Mouse (Mus musculus) embryonic fibroblast, embryonic 13.5 days (primary cell): ENCODE data around the gene Col5a1. TPM values are rescaled to one million over a fixed set of nuclear protein-coding genes. Genes with fewer than 3 reads are reported as not detected.

Source experiments
- H3K27ac ChIP-seq: 2 replicates; pipeline ENCODE4 v1.5.1; 2012; ENCODE audit warnings: low read length, control low read depth, inconsistent platforms; ENCODE audit not compliant: insufficient read depth
- H3K4me1 ChIP-seq: 2 replicates; pipeline ENCODE4 v1.6.1; 2011; ENCODE audit warnings: low read length; ENCODE audit not compliant: control insufficient read depth, insufficient read depth
- H3K4me3 ChIP-seq: 2 replicates; pipeline ENCODE4 v1.5.1; 2011; ENCODE audit warnings: mild to moderate bottlenecking, control low read depth, low read length; ENCODE audit not compliant: insufficient read depth
- CTCF ChIP-seq: IDR thresholded peaks from 2 replicates; pipeline ENCODE4 v1.5.1; 2011; ENCODE audit warnings: mild to moderate bottlenecking, control low read depth, low read length, moderate library complexity, borderline replicate concordance; ENCODE audit not compliant: insufficient read depth
- POLR2A ChIP-seq: IDR thresholded peaks from 2 replicates; pipeline ENCODE4 v1.6.1; 2011; ENCODE audit warnings: low read depth, mild to moderate bottlenecking, control low read depth, low read length, moderate library complexity
- polyA plus RNA-seq: library from polyadenylated mRNA; stranded (reverse); fragments of >200 nt; gene quantifications from 2 replicates; pipeline ENCODE4 v1.2.4, GENCODE M21; 2011; ENCODE audit warnings: low read depth; ENCODE audit not compliant: missing spikeins, insufficient read length

The Col5a1 gene
- polyA plus RNA-seq, 1 experiment, result 997 TPM

DNA sequence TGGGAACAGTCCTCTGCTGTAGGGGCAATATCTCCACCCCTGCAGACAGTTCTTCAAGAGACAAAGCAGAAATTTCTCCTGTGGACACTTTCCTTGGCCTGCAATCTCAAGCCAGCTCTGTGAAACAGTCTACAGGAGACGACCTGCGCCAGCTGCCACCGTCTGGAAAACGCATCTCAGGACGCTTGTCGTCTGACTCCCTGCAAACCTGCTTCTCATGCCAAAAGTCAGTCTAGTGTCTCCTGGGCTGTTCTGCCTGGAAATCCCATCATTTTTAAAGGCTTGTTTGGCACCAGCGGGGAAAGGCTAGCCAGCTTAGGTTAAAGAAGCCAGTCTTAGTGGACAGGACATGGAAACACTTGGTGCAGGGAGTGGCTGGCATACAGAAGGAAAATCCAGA is 2.9 kb upstream of the Col5a1 start:
- TF ChIP-seq POLR2A (no peak), CTCF (no peak)
- no peak overlapping the region for H3K27ac ChIP-seq
- no peak overlapping the region for H3K4me3 ChIP-seq
- H3K4me1 ChIP-seq, result peaks cover 7% of the 10 kb centered on the region

DNA sequence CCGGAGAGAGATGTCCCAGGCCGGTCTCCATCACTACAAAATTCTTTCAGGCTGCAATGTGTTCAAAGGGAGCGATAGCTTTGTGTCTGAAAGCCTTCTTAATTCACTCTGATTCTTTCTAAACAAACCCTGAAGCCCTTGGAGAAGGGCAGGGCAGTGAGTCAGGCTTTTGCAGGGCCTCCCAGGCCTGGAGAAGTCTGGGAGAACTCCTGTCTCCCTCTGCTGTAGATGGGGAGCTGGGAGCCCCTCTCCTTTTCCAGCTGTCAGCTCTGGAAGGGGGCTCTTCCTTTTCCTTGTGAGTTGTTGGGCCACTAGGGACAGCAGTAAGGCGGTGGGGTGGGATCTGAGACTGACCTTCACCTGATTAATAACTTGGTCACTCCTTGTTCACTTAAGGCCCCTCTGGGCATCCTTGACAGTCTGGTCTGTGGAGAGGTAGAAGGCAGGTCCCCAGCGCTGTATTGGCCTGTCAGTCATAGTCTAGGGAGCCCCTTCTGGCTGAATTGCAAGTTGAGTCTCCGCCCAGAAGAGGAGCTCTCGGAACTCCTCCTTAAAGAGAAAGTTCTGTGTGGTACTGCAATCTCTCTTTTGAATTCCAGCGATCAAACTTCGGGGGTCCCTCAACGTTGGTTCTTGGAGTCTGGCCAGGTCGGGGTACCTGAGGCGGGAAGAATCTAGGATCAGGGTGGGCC is 623 bp upstream of the Col5a1 start:
- peak overlapping the region; percentile 95 for H3K27ac ChIP-seq
- peaks cover 8% of the 10 kb centered on the region for H3K4me1 ChIP-seq
- TF ChIP-seq CTCF, result no peak
- TF ChIP-seq POLR2A, result peak; percentile 64
- H3K4me3 ChIP-seq, result peak overlapping the region; percentile 54

DNA sequence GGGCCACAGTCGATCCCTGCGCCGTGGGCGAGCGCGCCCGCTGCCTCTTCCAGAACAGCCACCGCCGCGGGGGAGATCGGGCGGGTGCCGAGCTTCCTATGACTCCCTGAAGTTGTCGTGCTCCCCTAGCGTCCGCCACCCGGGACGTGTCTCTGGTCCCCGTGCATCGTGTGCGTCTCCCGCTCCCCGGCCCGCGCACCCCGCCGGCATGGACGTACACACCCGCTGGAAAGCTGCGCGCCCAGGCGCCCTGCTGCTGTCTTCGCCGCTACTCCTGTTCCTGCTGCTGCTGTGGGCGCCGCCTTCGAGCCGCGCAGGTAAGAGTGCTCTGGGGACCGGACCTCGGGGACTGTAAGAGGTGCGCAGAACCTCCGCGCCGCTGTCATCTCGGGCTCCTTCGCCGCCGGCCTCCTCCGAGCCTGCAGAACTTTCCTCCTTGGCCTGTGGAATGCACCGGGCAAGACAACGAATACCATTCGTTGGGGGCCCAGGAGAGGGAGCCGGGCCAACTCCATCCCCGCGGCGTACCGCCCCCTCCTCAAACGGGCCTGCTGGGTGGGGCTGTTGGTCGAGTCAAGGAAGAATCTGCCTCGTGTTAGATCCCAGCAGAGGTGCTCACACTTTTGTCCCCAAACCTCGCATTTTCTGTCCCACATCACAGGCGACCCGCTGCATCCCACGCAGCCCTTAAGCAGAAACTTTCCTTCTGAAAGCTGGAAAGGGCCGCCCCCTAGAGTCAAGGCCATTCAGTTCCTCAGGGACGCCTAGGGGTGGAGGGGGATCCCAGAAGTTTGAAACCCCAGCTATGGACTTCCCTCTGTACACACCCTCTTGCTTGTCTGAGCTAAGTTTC is 609 bp downstream of the Col5a1 start:
- H3K4me3 ChIP-seq, result peak overlapping the region; percentile 85
- peak overlapping the region; percentile 93 for H3K27ac ChIP-seq
- TF ChIP-seq CTCF (0 out of 2 replicates have a peak, but pooled peaks have one; percentile 2), POLR2A (peak; percentile 33)
- peaks cover 18% of the 10 kb centered on the region for H3K4me1 ChIP-seq

DNA sequence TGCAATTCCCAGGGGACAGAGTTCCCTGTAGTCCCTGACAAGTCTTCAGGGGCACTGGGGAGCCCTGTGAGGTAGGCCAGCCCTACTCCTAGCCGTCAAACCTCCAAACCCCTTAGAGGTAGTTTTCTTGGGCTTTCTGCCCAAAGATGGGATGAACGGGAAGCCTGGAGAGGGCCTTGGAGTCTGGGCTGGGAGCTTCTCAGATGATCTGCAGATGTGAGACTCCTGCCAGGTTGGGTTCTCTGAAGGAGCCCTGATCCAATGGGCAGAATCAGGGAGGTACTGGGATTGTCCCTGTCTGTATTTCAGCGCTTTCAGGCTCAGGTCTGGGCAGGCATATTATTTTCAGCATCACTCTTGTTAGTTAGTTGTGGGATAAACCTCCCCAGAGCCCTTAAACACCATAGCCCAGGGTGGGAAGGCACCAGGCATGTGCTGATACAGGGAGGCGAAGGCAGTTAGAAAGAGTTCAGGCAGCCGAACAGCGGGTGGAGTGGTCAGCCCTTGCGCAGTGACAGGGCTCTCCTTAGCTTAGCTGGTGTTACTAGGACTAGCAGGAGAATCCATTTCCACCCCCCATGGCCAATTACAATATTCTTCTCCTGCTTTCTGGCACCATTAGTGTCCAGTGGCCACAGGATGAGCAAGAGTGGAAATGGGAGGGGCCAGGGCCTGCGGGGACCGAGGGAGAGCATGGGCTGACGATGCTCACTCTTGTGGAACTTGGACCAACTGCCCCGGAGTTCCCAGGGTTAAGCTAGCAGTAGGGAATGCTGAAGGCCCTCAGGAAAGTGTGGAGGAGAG is 1.4 kb downstream of the Col5a1 start:
- Histone ChIP-seq H3K27ac (peak overlapping the region; percentile 93), H3K4me3 (peak overlapping the region; percentile 85), H3K4me1 (peaks cover 18% of the 10 kb centered on the region)
- TF ChIP-seq POLR2A (peak; percentile 54), CTCF (no peak)

DNA sequence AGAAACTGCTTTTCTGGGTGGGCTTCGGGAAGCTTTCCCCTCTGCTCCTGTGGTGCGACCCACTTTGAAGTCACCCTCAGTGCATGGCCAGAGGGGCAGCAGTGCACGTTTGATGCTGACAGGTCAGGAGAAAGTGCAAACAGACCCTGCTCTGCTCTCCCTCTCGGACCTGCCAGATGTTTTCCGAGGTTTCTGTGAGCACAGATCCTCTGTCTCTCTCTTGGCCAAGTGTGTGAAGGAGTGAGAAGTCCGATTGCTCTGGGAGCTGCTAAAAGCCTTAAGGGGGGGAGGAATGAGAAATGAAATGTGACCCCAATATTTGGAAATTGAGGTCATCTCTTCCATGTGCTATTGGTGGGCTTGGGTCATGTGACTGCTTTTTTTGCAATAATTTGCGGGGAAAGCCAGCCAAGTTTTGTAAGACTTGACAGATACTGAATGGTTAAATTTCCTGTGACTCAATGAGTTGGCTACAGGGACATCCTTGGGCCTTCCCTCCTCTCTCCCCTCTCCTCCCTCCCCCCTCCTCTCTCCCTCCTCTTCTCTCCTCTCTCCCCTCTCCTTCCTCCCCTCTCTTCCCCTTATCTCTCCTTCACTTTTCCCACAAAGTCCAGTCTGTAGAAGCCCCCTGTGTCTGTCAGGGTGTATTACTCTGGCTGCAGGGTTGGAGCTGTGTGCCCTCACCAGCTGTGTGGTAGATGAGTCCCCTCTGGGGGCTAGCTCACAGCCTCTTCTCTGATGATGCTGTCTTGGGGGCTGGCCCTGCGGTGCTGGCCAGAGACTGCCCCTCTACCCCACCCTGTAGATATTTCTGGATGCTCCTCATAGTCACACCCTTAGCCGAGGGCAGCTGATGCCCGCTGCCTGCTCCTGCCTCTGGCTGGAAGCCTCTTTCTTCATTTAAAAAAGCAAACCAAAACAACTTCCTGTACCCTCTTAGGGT is 2.6 kb downstream of the Col5a1 start:
- Histone ChIP-seq H3K4me3 (peak overlapping the region; percentile 85), H3K4me1 (peaks cover 22% of the 10 kb centered on the region), H3K27ac (peak overlapping the region; percentile 93)
- no peak for TF ChIP-seq CTCF
- peak; percentile 80 for TF ChIP-seq POLR2A

DNA sequence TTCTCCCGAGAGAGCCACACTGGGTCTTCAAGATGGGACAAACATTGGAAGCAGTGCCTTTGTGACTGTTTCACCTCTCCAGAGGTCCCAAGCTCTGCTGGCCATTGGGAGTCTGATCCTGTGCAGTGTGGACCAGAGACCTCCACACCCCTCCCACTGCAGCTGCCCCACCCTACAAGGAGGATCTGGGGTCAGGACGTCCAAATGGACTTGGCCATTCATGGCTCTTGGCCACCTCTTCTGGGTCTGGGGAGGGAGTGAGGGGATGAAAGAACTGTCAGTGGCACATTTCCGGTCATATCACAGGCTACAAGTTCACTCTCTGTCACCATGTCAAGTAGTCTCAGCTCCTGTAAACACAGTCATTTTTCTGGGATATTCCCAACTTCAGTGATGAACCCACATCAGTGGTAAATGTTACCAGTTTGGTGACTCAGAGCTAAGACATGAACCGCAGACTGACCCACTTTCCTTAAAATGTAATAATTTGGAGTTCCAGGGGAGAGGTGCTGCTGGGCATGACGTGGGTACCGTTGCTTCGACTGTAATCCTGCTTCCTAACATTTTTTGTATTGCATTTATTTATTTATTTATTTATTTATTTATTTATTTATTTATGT is 5.8 kb downstream of the Col5a1 start:
- peaks cover 41% of the 10 kb centered on the region for H3K4me1 ChIP-seq
- no peak overlapping the region for H3K27ac ChIP-seq
- no peak for TF ChIP-seq POLR2A
- no peak for TF ChIP-seq CTCF
- no peak overlapping the region for H3K4me3 ChIP-seq

DNA sequence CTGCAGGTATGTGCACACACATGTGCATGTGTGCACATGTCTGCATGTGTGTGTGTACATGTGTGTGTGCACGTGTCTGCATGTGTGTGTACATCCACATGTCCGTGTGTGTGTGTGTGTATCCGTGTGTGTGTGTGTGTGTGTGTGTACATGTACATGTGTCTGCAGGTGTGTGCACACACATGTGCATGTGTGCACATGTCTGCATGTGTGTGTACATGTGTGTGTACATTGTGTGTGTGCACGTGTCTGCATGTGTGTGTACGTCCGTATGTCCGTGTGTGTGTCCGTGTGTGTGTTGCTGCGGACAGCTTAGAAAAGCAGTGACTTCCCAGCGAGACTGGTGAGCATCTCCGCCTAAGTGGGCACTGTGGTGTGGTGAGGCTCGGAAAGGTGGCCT is 6.8 kb downstream of the Col5a1 start:
- Histone ChIP-seq H3K4me3 (no peak overlapping the region), H3K4me1 (peaks cover 41% of the 10 kb centered on the region), H3K27ac (no peak overlapping the region)
- TF ChIP-seq POLR2A, result peak; percentile 9; the same call in 1 of the 2 replicates
- no peak; the same call in 1 of the 2 replicates for TF ChIP-seq CTCF

DNA sequence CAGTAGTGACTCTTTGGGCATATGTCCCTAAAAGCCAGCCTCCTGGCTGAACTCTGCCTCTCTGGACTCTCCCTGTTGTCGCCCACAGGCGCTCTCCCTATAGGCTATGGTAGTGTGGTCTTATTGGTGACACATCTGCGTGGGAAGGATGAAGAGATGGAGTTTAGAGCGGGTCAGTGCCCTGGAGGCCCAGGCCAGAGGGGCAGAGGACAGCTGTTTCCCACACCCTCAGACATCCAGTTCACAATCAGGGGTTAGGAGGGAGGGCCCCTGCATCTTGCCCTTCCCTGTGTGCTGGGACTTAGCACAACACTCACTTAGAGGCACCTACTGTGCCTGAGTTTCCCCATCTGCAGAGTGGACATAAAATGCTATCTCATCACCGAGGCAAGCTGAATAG is 8.8 kb downstream of the Col5a1 start:
- Histone ChIP-seq H3K4me3 (no peak overlapping the region), H3K4me1 (peaks cover 50% of the 10 kb centered on the region), H3K27ac (peak overlapping the region; percentile 74; the same call in 1 of the 2 replicates)
- TF ChIP-seq CTCF (no peak), POLR2A (no peak)
